12 mouse cellular contexts compared by ENCODE assay signal in genomic region chr6:146580381-146580926, GRCm38 (mm10). TPM values are rescaled to one million over a fixed set of nuclear protein-coding genes. Genes with fewer than 3 reads are reported as not detected.
A peak's percentile ranks its signal among the peaks of the same experiment; 100 is the strongest.
DNase-seq lines count a peak whose midpoint lies in the region; ATAC-seq lines count a peak whose summit lies in the region.
"Had no signal": no experiment of that assay in that cellular context is flagged by ENCODE, and none has a peak within 500 bp of the region (broad histone marks: within the 10 kb centered on the region; RNA-seq: fewer than 3 reads in every experiment).

No protein-coding gene starts in this region.

- no peak overlapping the region for H3K27ac ChIP-seq in limb, embryonic 10.5 days
- H3K27ac ChIP-seq: macrophage had no signal

- ATAC-seq in erythroblast, adult 5-6 weeks (replicated peaks; ENCODE audit: low FRiP score, poor library complexity, severe bottlenecking) = no peak

- intact Hi-C loops in left cerebral cortex, postnatal 25 days (cut with DNase I) = loop anchor here (5.0 kb wide), 1 partner anchor 147 kb away; no protein-coding TSS in a partner anchor

- peak overlapping the region; percentile 95 for H3K4me3 ChIP-seq in erythroblast, embryonic 14.5 days (replicated peaks)
- H3K4me3 ChIP-seq in limb, embryonic 10.5 days = no peak overlapping the region

- peaks cover 49% of the 10 kb centered on the region for H3K4me1 ChIP-seq in erythroblast, embryonic 14.5 days (ENCODE audit: control insufficient read depth)
- peaks cover 32% of the 10 kb centered on the region for H3K4me1 ChIP-seq in limb, embryonic 10.5 days

- 46% methylated on average over 2 of the region's 2 CpGs for WGBS in limb, embryonic 10.5 days

- no peaks in the 10 kb centered on the region for H3K27me3 ChIP-seq in erythroblast, embryonic 14.5 days (ENCODE audit: control insufficient read depth)
- H3K27me3 ChIP-seq in limb, embryonic 10.5 days (ENCODE audit: low read depth, poor library complexity, severe bottlenecking) = no peaks in the 10 kb centered on the region

- no peaks in the 10 kb centered on the region for H3K9me3 ChIP-seq in erythroblast, embryonic 14.5 days (ENCODE audit: control insufficient read depth, low read length)
- no peaks in the 10 kb centered on the region for H3K9me3 ChIP-seq in limb, embryonic 10.5 days (replicated peaks)

- peak; percentile 78 for DNase-seq in right cerebral cortex, adult 18-20 months
- DNase-seq in right cerebral cortex, postnatal 4 days = no peak
- DNase-seq in left cerebral cortex, postnatal 25 days (ENCODE audit: low spot score in 2 of 2) = peak; percentile 54 to 92
- DNase-seq in thymus, postnatal 0 days (ENCODE audit: low spot score) = peak; percentile 21
- DNase-seq in adrenal gland, postnatal 14 days = no peak
- no peak for DNase-seq in limb, embryonic 10.5 days (ENCODE audit: low spot score)
- DNase-seq: adrenal gland, postnatal 10 days; cerebellum, adult 11-12 months; kidney, postnatal 36 days had no signal

- peaks cover 28% of the 10 kb centered on the region for H3K36me3 ChIP-seq in erythroblast, embryonic 14.5 days (ENCODE audit: control insufficient read depth)
- H3K36me3 ChIP-seq in limb, embryonic 10.5 days = peaks cover 9% of the 10 kb centered on the region

RNA-seq across cellular contexts. Expression of gene Ints13, which starts 2.8 kb away (rescaled TPM):
- 3.6 and 4.0 TPM in 2 replicates for polyA plus RNA-seq in erythroblast, embryonic 14.5 days (2012)
- total RNA-seq in erythroblast, adult 5-6 weeks (2015; ENCODE audit: low replicate concordance) = 82.4 and 93.6 TPM in 2 replicates
- total RNA-seq in erythroblast, adult 5-6 weeks (2017; ENCODE audit: low replicate concordance) = 130 and 134 TPM in 2 replicates
- 10 to 100 TPM; 37.4 to 38.1 TPM for total RNA-seq in left cerebral cortex, postnatal 25 days (2021)
- 110 and 111 TPM in 2 replicates for polyA plus RNA-seq in thymus, postnatal 0 days (2015; fragmentation: Nextera tagmentation; extraction: Ambion mirVana)
- total RNA-seq in adrenal gland, postnatal 14 days (2021) = 40.4 and 48.7 TPM in 2 replicates
- polyA plus RNA-seq in limb, embryonic 10.5 days (2016; fragmentation: Nextera tagmentation; extraction: Ambion mirVana) = 80.1 and 101 TPM in 2 replicates

RNA-seq across cellular contexts. Expression of gene Fgfr1op2, which starts 3.5 kb away (rescaled TPM):
- 10.3 and 11.5 TPM in 2 replicates for polyA plus RNA-seq in erythroblast, embryonic 14.5 days (2012)
- total RNA-seq in erythroblast, adult 5-6 weeks (2015; ENCODE audit: low replicate concordance) = 137 and 183 TPM in 2 replicates
- 193 and 249 TPM in 2 replicates for total RNA-seq in erythroblast, adult 5-6 weeks (2017; ENCODE audit: low replicate concordance)
- total RNA-seq in left cerebral cortex, postnatal 25 days (2021) = 10 to 100 TPM; 95.8 to 99.0 TPM
- polyA plus RNA-seq in thymus, postnatal 0 days (2015; fragmentation: Nextera tagmentation; extraction: Ambion mirVana) = 216 and 219 TPM in 2 replicates
- total RNA-seq in adrenal gland, postnatal 14 days (2021) = 92.2 and 94.2 TPM in 2 replicates
- polyA plus RNA-seq in limb, embryonic 10.5 days (2016; fragmentation: Nextera tagmentation; extraction: Ambion mirVana) = 84.2 and 87.8 TPM in 2 replicates

Comparison
In these comparisons a context has a peak if more than half of its experiments do, and no peak if none do; other contexts are left out.
1. DNase-seq: peak in right cerebral cortex, adult 18-20 months (single experiment), left cerebral cortex, postnatal 25 days (2 of 2) and thymus, postnatal 0 days (single experiment); none in right cerebral cortex, postnatal 4 days (single experiment), adrenal gland, postnatal 14 days (single experiment) and limb, embryonic 10.5 days (single experiment).